Mouse (Mus musculus) testis, adult 2 months (tissue): ENCODE measurements at regions not wholly inside any gene's neighbourhood (a gene's known extent, or its start where the extent isn't known, plus 50 kb on each side); places are given as distances from the start of the nearest gene placed in this dataset.

ENCODE experiments used
- CTCF ChIP-seq: fragments of 200-500 bp; IDR thresholded peaks from 2 replicates; pipeline ENCODE4 v1.5.1; 2012; ENCODE audit warnings: low read depth, mild to moderate bottlenecking, inconsistent platforms, low read length, moderate library complexity; ENCODE audit not compliant: control insufficient read depth, insufficient read depth, insufficient replicate concordance
- POLR2A ChIP-seq: fragments of 200-500 bp; IDR thresholded peaks from 2 replicates; pipeline ENCODE4 v1.6.1; 2012; ENCODE audit warnings: low read depth, mild to moderate bottlenecking, inconsistent platforms, low read length, moderate library complexity; ENCODE audit not compliant: control insufficient read depth

GRCm38 (mm10) chr9:116294073-116294472 lies 118.9 kb upstream of the Tgfbr2 start:
- no peak for TF ChIP-seq POLR2A
- TF ChIP-seq CTCF = no peak
